Mouse (Mus musculus): ENCODE measurements at regions not wholly inside any gene's neighbourhood (a gene's known extent, or its start where the extent isn't known, plus 50 kb on each side); places are given as distances from the start of the nearest gene placed in this dataset.

GRCm38 (mm10) chr9:47062516-47062915 is 64.0 kb downstream of the Gm4791 start:
- TF ChIP-seq FLI1 (IDR thresholded peaks at IDR 0.05; ENCODE audit: low read length), result no peak
- no peak for TF ChIP-seq GATA1 (IDR thresholded peaks at IDR 0.05; ENCODE audit: borderline replicate concordance, low read length)
